Mouse (Mus musculus) stomach, embryonic 15.5 days (tissue): ENCODE data around the gene Abcc9. TPM values are rescaled to one million over a fixed set of nuclear protein-coding genes. Genes with fewer than 3 reads are reported as not detected.
A peak's percentile ranks its signal among the peaks of the same experiment; 100 is the strongest.

Experiments used
- ATAC-seq: fragments of 200-750 bp; cut with Nextera tagmentation; 2 replicates; pipeline ENCODE4 v1.8.0; 2017; ENCODE audit warnings: low read depth, moderate number of reproducible peaks, moderate TSS enrichment; ENCODE audit not compliant: insufficient read depth, low FRiP score
- H3K27ac ChIP-seq: fragments of 300-500 bp; sonication (generic); 2 replicates; pipeline ENCODE4 v1.5.1; 2015; ENCODE audit warnings: mild to moderate bottlenecking, inconsistent platforms
- H3K27me3 ChIP-seq: fragments of 300-500 bp; sonication (generic); replicated peaks from 2 replicates; pipeline ENCODE4 v1.6.1; 2015; ENCODE audit warnings: inconsistent platforms
- H3K36me3 ChIP-seq: fragments of 300-500 bp; sonication (generic); 2 replicates; pipeline ENCODE4 v1.6.1; 2015; ENCODE audit warnings: inconsistent platforms
- H3K4me1 ChIP-seq: fragments of 300-500 bp; sonication (generic); 2 replicates; pipeline ENCODE4 v1.6.1; 2015; ENCODE audit warnings: inconsistent platforms
- H3K4me2 ChIP-seq: fragments of 300-500 bp; sonication (generic); 2 replicates; pipeline ENCODE4 v1.6.1; 2015; ENCODE audit warnings: mild to moderate bottlenecking, inconsistent platforms
- H3K4me3 ChIP-seq: fragments of 300-500 bp; sonication (generic); replicated peaks from 2 replicates; pipeline ENCODE4 v1.5.1; 2015; ENCODE audit warnings: inconsistent platforms
- H3K9ac ChIP-seq: fragments of 300-500 bp; sonication (generic); 2 replicates; pipeline ENCODE4 v1.6.1; 2015; ENCODE audit warnings: inconsistent platforms
- H3K9me3 ChIP-seq: fragments of 300-500 bp; sonication (generic); 2 replicates; pipeline ENCODE4 v1.6.1; 2016; ENCODE audit warnings: inconsistent platforms
- WGBS: fragments of 180-500 bp; shearing (Covaris S2); methylation state at CpG from one replicate; pipeline ENCODE4 v1.1.7; 2015; 5-methylcytosine and 5-hydroxymethylcytosine counted together
- polyA plus RNA-seq: library from polyadenylated mRNA; unstranded; fragments of >200 nt; fragmentation: Nextera tagmentation; extraction: Ambion mirVana; gene quantifications from 2 replicates; pipeline ENCODE4 v1.2.1, GENCODE M21; 2015

Abcc9 gene
- polyA plus RNA-seq, 1 experiment from 2014 or later: 12.5 TPM

GRCm38 (mm10) chr6:142564746-142565145 lies 137.4 kb downstream of the Abcc9 start:
- no peak for ATAC-seq

GRCm38 (mm10) chr6:142561151-142561550 lies 141.0 kb downstream of the Abcc9 start:
- 61% methylated on average over 1 of the region's 1 CpGs for WGBS
- Histone ChIP-seq H3K4me2 (no peak overlapping the region), H3K27me3 (no peaks in the 10 kb centered on the region), H3K27ac (no peak overlapping the region), H3K4me1 (no peaks in the 10 kb centered on the region), H3K36me3 (peaks cover 10% of the 10 kb centered on the region), H3K4me3 (no peak overlapping the region), H3K9me3 (no peaks in the 10 kb centered on the region), H3K9ac (no peak overlapping the region)
- ATAC-seq: no peak

More at GRCm38 (mm10) chr6:142564746-142565145, 137.4 kb downstream of the Abcc9 start:
- H3K36me3 ChIP-seq: peaks cover 11% of the 10 kb centered on the region
- no peaks in the 10 kb centered on the region for H3K27me3 ChIP-seq
- no peaks in the 10 kb centered on the region for H3K9me3 ChIP-seq
- H3K4me2 ChIP-seq: no peak overlapping the region
- 96% methylated on average over 3 of the region's 3 CpGs for WGBS
- H3K9ac ChIP-seq: no peak overlapping the region
- H3K4me3 ChIP-seq: no peak overlapping the region
- no peak overlapping the region for H3K27ac ChIP-seq
- no peaks in the 10 kb centered on the region for H3K4me1 ChIP-seq

GRCm38 (mm10) chr6:142558772-142559679 lies 143.1 kb downstream of the Abcc9 start:
- no peaks in the 10 kb centered on the region for H3K36me3 ChIP-seq
- H3K4me1 ChIP-seq: no peaks in the 10 kb centered on the region
- ATAC-seq: no peak
- no peak overlapping the region for H3K4me2 ChIP-seq
- no peak overlapping the region for H3K9ac ChIP-seq
- H3K27ac ChIP-seq: no peak overlapping the region
- WGBS: 81% methylated on average over 10 of the region's 10 CpGs
- no peaks in the 10 kb centered on the region for H3K9me3 ChIP-seq
- no peak overlapping the region for H3K4me3 ChIP-seq
- H3K27me3 ChIP-seq: no peaks in the 10 kb centered on the region

- no peak overlapping the region for H3K9ac ChIP-seq
- ATAC-seq: no peak
- H3K36me3 ChIP-seq: no peaks in the 10 kb centered on the region
- H3K27ac ChIP-seq: no peak overlapping the region
- H3K27me3 ChIP-seq: no peaks in the 10 kb centered on the region
- no peaks in the 10 kb centered on the region for H3K4me1 ChIP-seq
- no peak overlapping the region for H3K4me3 ChIP-seq
- 83% methylated on average over 10 of the region's 10 CpGs for WGBS
- no peaks in the 10 kb centered on the region for H3K9me3 ChIP-seq
- H3K4me2 ChIP-seq: no peak overlapping the region
Measured at GRCm38 (mm10) chr6:142558076-142558475, 144.0 kb downstream of the Abcc9 start.

- Histone ChIP-seq H3K4me3 (no peak overlapping the region), H3K27ac (no peak overlapping the region), H3K36me3 (no peaks in the 10 kb centered on the region), H3K4me2 (no peak overlapping the region), H3K9ac (no peak overlapping the region), H3K9me3 (no peaks in the 10 kb centered on the region), H3K27me3 (no peaks in the 10 kb centered on the region), H3K4me1 (peaks cover 6% of the 10 kb centered on the region; the same call in 1 of the 2 replicates)
- ATAC-seq: no peak
- 67% methylated on average over 1 of the region's 1 CpGs for WGBS
Measured at GRCm38 (mm10) chr6:142555988-142556387, 146.1 kb downstream of the Abcc9 start.

GRCm38 (mm10) chr6:142551482-142551881 lies 150.6 kb downstream of the Abcc9 start:
- Histone ChIP-seq H3K9ac (no peak overlapping the region), H3K27ac (peak overlapping the region; percentile 49; the same call in 1 of the 2 replicates), H3K27me3 (no peaks in the 10 kb centered on the region), H3K4me3 (no peak overlapping the region), H3K9me3 (no peaks in the 10 kb centered on the region), H3K4me2 (no peak overlapping the region), H3K4me1 (peaks cover 6% of the 10 kb centered on the region; the same call in 1 of the 2 replicates), H3K36me3 (no peaks in the 10 kb centered on the region)
- WGBS: 36% methylated on average over 4 of the region's 4 CpGs
- no peak for ATAC-seq

GRCm38 (mm10) chr6:142550871-142551270 lies 151.2 kb downstream of the Abcc9 start:
- Histone ChIP-seq H3K27ac (peak overlapping the region; percentile 83), H3K4me2 (no peak overlapping the region), H3K36me3 (no peaks in the 10 kb centered on the region), H3K4me1 (peaks cover 6% of the 10 kb centered on the region; the same call in 1 of the 2 replicates), H3K27me3 (no peaks in the 10 kb centered on the region), H3K9ac (no peak overlapping the region), H3K4me3 (no peak overlapping the region), H3K9me3 (no peaks in the 10 kb centered on the region)
- WGBS: 24% methylated on average over 4 of the region's 4 CpGs
- ATAC-seq: no peak

- no peaks in the 10 kb centered on the region for H3K27me3 ChIP-seq
- H3K4me1 ChIP-seq: peaks cover 6% of the 10 kb centered on the region; the same call in 1 of the 2 replicates
- H3K9ac ChIP-seq: no peak overlapping the region
- H3K4me2 ChIP-seq: no peak overlapping the region
- WGBS: 71% methylated on average over 2 of the region's 2 CpGs
- H3K36me3 ChIP-seq: no peaks in the 10 kb centered on the region
- H3K27ac ChIP-seq: no peak overlapping the region
- no peaks in the 10 kb centered on the region for H3K9me3 ChIP-seq
- no peak for ATAC-seq
- H3K4me3 ChIP-seq: no peak overlapping the region
Measured at GRCm38 (mm10) chr6:142548377-142548776, 153.7 kb downstream of the Abcc9 start.

GRCm38 (mm10) chr6:142545132-142545531 lies 157.0 kb downstream of the Abcc9 start:
- no peak for ATAC-seq
- no peaks in the 10 kb centered on the region for H3K36me3 ChIP-seq
- H3K4me2 ChIP-seq: no peak overlapping the region
- H3K4me1 ChIP-seq: 0 out of 2 replicates have a peak, but pooled peaks cover 3% of the 10 kb centered on the region
- no peaks in the 10 kb centered on the region for H3K9me3 ChIP-seq
- H3K4me3 ChIP-seq: no peak overlapping the region
- H3K27ac ChIP-seq: no peak overlapping the region
- no peaks in the 10 kb centered on the region for H3K27me3 ChIP-seq
- WGBS: 49% methylated on average over 14 of the region's 14 CpGs
- no peak overlapping the region for H3K9ac ChIP-seq

- Histone ChIP-seq H3K4me3 (no peak overlapping the region), H3K9me3 (no peaks in the 10 kb centered on the region), H3K4me2 (no peak overlapping the region), H3K9ac (no peak overlapping the region), H3K27me3 (no peaks in the 10 kb centered on the region), H3K27ac (peak overlapping the region; percentile 78), H3K4me1 (0 out of 2 replicates have a peak, but pooled peaks cover 3% of the 10 kb centered on the region), H3K36me3 (no peaks in the 10 kb centered on the region)
- 45% methylated on average over 4 of the region's 4 CpGs for WGBS
- ATAC-seq: no peak
Measured at GRCm38 (mm10) chr6:142543648-142544047, 158.5 kb downstream of the Abcc9 start.

- no peak overlapping the region for H3K9ac ChIP-seq
- H3K4me2 ChIP-seq: no peak overlapping the region
- no peaks in the 10 kb centered on the region for H3K9me3 ChIP-seq
- no peaks in the 10 kb centered on the region for H3K36me3 ChIP-seq
- H3K27ac ChIP-seq: peak overlapping the region; percentile 78
- 0 out of 2 replicates have a peak, but pooled peaks cover 3% of the 10 kb centered on the region for H3K4me1 ChIP-seq
- ATAC-seq: peak; percentile 59; the same call in 1 of the 2 replicates
- 50% methylated on average over 6 of the region's 6 CpGs for WGBS
- H3K27me3 ChIP-seq: no peaks in the 10 kb centered on the region
- H3K4me3 ChIP-seq: no peak overlapping the region
Measured at GRCm38 (mm10) chr6:142542800-142543175, 159.3 kb downstream of the Abcc9 start.

GRCm38 (mm10) chr6:142542082-142542799 lies 159.9 kb downstream of the Abcc9 start:
- Histone ChIP-seq H3K36me3 (no peaks in the 10 kb centered on the region), H3K4me1 (0 out of 2 replicates have a peak, but pooled peaks cover 3% of the 10 kb centered on the region), H3K9me3 (no peaks in the 10 kb centered on the region), H3K27ac (peak overlapping the region; percentile 83), H3K4me3 (no peak overlapping the region), H3K27me3 (no peaks in the 10 kb centered on the region), H3K4me2 (no peak overlapping the region), H3K9ac (no peak overlapping the region)
- peak; percentile 59 for ATAC-seq
- WGBS: 45% methylated on average over 8 of the region's 8 CpGs
